Mouse (Mus musculus) bone marrow, adult 2 months (tissue): ENCODE measurements around the gene Cep57l1. TPM values are rescaled to one million over a fixed set of nuclear protein-coding genes. Genes with fewer than 3 reads are reported as not detected.

Source experiments
- H3K27ac ChIP-seq: fragments of 200-500 bp; 2 replicates; pipeline ENCODE4 v1.5.1; 2012; ENCODE audit warnings: low read depth, mild to moderate bottlenecking, control low read depth, inconsistent platforms, low read length; ENCODE audit not compliant: control insufficient read depth, poor library complexity, insufficient read depth
- H3K4me1 ChIP-seq: fragments of 200-500 bp; 2 replicates; pipeline ENCODE4 v1.6.1; 2011; ENCODE audit warnings: low read length; ENCODE audit not compliant: control insufficient read depth, insufficient read depth
- H3K4me3 ChIP-seq: fragments of 200-500 bp; replicated peaks from 2 replicates; pipeline ENCODE3; 2011; ENCODE audit warnings: mild to moderate bottlenecking, low read depth, low read length, control low read depth; ENCODE audit not compliant: control insufficient read depth
- CTCF ChIP-seq: fragments of 200-500 bp; IDR thresholded peaks from 2 replicates; pipeline ENCODE4 v1.5.1; 2011; ENCODE audit warnings: low read length, control low read depth; ENCODE audit not compliant: control insufficient read depth, insufficient read depth
- POLR2A ChIP-seq: fragments of 200-500 bp; IDR thresholded peaks from 2 replicates; pipeline ENCODE4 v1.6.1; 2011; ENCODE audit warnings: low read depth, mild to moderate bottlenecking, control low read depth, low read length, borderline replicate concordance; ENCODE audit not compliant: control insufficient read depth
- WGBS: fragments of 180-500 bp; shearing (Covaris S2); methylation state at CpG from one replicate; pipeline ENCODE4 v1.1.7; 2018; 5-methylcytosine and 5-hydroxymethylcytosine counted together
- polyA plus RNA-seq: library from polyadenylated mRNA; stranded (reverse); fragments of >200 nt; gene quantifications from 2 replicates; pipeline ENCODE4 v1.2.4, GENCODE M21; 2011; ENCODE audit warnings: low replicate concordance; ENCODE audit not compliant: missing spikeins, insufficient read depth, insufficient read length

The Cep57l1 gene
- polyA plus RNA-seq, 1 experiment = 20.2 TPM

GRCm38 (mm10) chr10:41715557-41715956 lies 94.1 kb downstream of the Cep57l1 start:
- no peak overlapping the region for H3K27ac ChIP-seq
- no peak for TF ChIP-seq CTCF
- TF ChIP-seq POLR2A = no peak
- H3K4me3 ChIP-seq = no peak overlapping the region
- H3K4me1 ChIP-seq = no peaks in the 10 kb centered on the region; the same call in 1 of the 2 replicates
- WGBS = 87% methylated on average over 14 of the region's 14 CpGs

- WGBS = 42% methylated on average over 7 of the region's 7 CpGs
- TF ChIP-seq CTCF (no peak), POLR2A (no peak)
- no peaks in the 10 kb centered on the region; the same call in 1 of the 2 replicates for H3K4me1 ChIP-seq
- H3K27ac ChIP-seq = no peak overlapping the region
- peak overlapping the region; percentile 18 for H3K4me3 ChIP-seq
These were observed 98.2 kb downstream of the Cep57l1 start for GRCm38 (mm10) chr10:41711467-41711866.

- no peak overlapping the region for H3K27ac ChIP-seq
- TF ChIP-seq CTCF (no peak), POLR2A (no peak)
- no peaks in the 10 kb centered on the region; the same call in 1 of the 2 replicates for H3K4me1 ChIP-seq
- 89% methylated on average over 8 of the region's 8 CpGs for WGBS
- H3K4me3 ChIP-seq = no peak overlapping the region
These were observed 98.9 kb downstream of the Cep57l1 start for GRCm38 (mm10) chr10:41710773-41711172.

GRCm38 (mm10) chr10:41709341-41709740 lies 100.3 kb downstream of the Cep57l1 start:
- H3K4me3 ChIP-seq = no peak overlapping the region
- H3K27ac ChIP-seq = no peak overlapping the region
- no peaks in the 10 kb centered on the region; the same call in 1 of the 2 replicates for H3K4me1 ChIP-seq
- 71% methylated on average over 8 of the region's 8 CpGs for WGBS
- TF ChIP-seq CTCF (no peak), POLR2A (no peak)

DNA sequence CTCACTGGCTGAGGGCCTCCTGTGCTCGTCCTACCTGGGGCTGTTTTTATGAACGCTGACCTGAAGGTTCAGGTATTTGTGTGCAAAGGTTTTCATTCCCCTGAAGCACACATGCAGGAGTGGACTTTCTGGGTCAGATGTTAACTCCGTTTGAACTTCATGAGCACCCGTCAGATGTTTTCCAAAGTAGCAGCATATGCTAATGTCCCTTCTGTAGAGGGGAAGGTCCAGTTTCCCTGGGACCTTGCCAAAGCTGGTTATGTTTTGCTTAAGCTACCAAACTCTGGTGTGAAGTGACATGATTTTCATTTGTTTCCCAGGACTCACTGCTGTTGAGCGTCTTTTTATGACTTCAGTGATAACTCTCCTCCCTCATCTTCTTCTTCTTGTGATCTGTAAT lies 110.0 kb downstream of the Cep57l1 start:
- H3K4me1 ChIP-seq = no peaks in the 10 kb centered on the region
- no peak for TF ChIP-seq CTCF
- TF ChIP-seq POLR2A = no peak
- H3K4me3 ChIP-seq = no peak overlapping the region
- H3K27ac ChIP-seq = no peak overlapping the region
- WGBS = 75% methylated on average over 5 of the region's 5 CpGs

DNA sequence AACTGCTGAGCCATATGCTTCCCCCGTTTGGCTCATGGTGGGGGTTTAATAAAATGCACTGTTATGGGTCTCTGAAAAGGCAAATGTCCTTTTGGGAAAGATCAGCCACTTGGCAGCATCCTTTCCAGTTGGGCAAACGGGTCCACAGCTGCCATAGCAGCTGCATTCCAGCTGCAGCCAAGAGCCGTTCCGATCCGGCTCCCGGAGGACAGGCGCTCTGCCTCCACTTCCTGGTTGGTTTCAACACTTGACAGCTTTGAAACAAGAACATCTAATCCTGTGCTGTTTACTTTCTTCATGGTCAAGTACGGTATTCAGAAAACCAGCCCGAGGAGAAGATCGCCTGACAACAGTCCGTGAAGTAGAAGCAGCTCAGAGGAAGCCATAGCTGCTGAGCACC lies 112.6 kb downstream of the Cep57l1 start:
- H3K4me3 ChIP-seq = no peak overlapping the region
- TF ChIP-seq CTCF = no peak
- no peak for TF ChIP-seq POLR2A
- 78% methylated on average over 11 of the region's 11 CpGs for WGBS
- H3K4me1 ChIP-seq = no peaks in the 10 kb centered on the region
- no peak overlapping the region for H3K27ac ChIP-seq

GRCm38 (mm10) chr10:41690978-41691377 lies 118.7 kb downstream of the Cep57l1 start:
- Histone ChIP-seq H3K4me3 (no peak overlapping the region), H3K4me1 (no peaks in the 10 kb centered on the region), H3K27ac (no peak overlapping the region)
- WGBS = 67% methylated on average over 4 of the region's 4 CpGs
- no peak for TF ChIP-seq POLR2A
- no peak for TF ChIP-seq CTCF

GRCm38 (mm10) chr10:41689941-41690887 lies 119.5 kb downstream of the Cep57l1 start:
- Histone ChIP-seq H3K4me3 (no peak overlapping the region), H3K27ac (no peak overlapping the region), H3K4me1 (no peaks in the 10 kb centered on the region)
- 22% methylated on average over 24 of the region's 24 CpGs for WGBS
- TF ChIP-seq CTCF (peak; percentile 82), POLR2A (no peak)

GRCm38 (mm10) chr10:41684548-41684996 lies 125.1 kb downstream of the Cep57l1 start:
- Histone ChIP-seq H3K4me1 (no peaks in the 10 kb centered on the region), H3K4me3 (no peak overlapping the region), H3K27ac (no peak overlapping the region)
- TF ChIP-seq CTCF = no peak
- 2% methylated on average over 21 of the region's 21 CpGs for WGBS
